Mouse (Mus musculus) kidney, adult 2 months (tissue): Measurements from ENCODE around the gene Ccdc88c. TPM values are rescaled to one million over a fixed set of nuclear protein-coding genes. Genes with fewer than 3 reads are reported as not detected.

Source experiments
- DNase-seq: peaks from one replicate; pipeline ENCODE4 v3.0.0; 2021
- H3K27ac ChIP-seq: fragments of 200-500 bp; 2 replicates; pipeline ENCODE4 v1.5.1; 2012; ENCODE audit warnings: low read depth, low read length, control low read depth, inconsistent platforms; ENCODE audit not compliant: insufficient read depth
- H3K27me3 ChIP-seq: fragments of 200-500 bp; replicated peaks from 2 replicates; pipeline ENCODE4 v1.6.1; 2012; ENCODE audit warnings: mild to moderate bottlenecking, moderate library complexity, low read length, inconsistent platforms; ENCODE audit not compliant: control insufficient read depth, insufficient read depth
- H3K36me3 ChIP-seq: fragments of 200-500 bp; 2 replicates; pipeline ENCODE4 v1.6.1; 2012; ENCODE audit warnings: mild to moderate bottlenecking, moderate library complexity, low read length, inconsistent platforms; ENCODE audit not compliant: control insufficient read depth, insufficient read depth
- H3K4me1 ChIP-seq: fragments of 200-500 bp; 2 replicates; pipeline ENCODE4 v1.6.1; 2011; ENCODE audit warnings: low read length; ENCODE audit not compliant: control insufficient read depth, insufficient read depth
- H3K4me3 ChIP-seq: fragments of 200-500 bp; 2 replicates; pipeline ENCODE4 v1.5.1; 2011; ENCODE audit warnings: mild to moderate bottlenecking, low read depth, low read length, control low read depth; ENCODE audit not compliant: insufficient read depth
- CTCF ChIP-seq: fragments of 200-500 bp; conservative IDR thresholded peaks from 2 replicates; pipeline ENCODE4 v1.5.1; 2011; ENCODE audit warnings: low read depth, mild to moderate bottlenecking, control low read depth, low read length, moderate library complexity, mixed read lengths; ENCODE audit not compliant: insufficient read depth, insufficient read length
- POLR2A ChIP-seq: fragments of 200-500 bp; IDR thresholded peaks from one replicate; pipeline ENCODE4 v1.6.1; 2011; ENCODE audit warnings: low read depth, low read length, control low read depth
- WGBS: fragments of 180-500 bp; shearing (Covaris S2); methylation state at CpG from one replicate; pipeline ENCODE4 v1.1.7; 2018; 5-methylcytosine and 5-hydroxymethylcytosine counted together
- polyA plus RNA-seq: library from polyadenylated mRNA; depleted of rRNA; stranded (reverse); fragments of >200 nt; gene quantifications from 2 replicates; pipeline ENCODE4 v1.2.3, GENCODE M21; 2012; rRNA removed

Gene Ccdc88c
- polyA plus RNA-seq, result 5.4 and 6.6 TPM in 2 replicates

- Histone ChIP-seq H3K4me1 (no peaks in the 10 kb centered on the region; the same call in 1 of the 2 replicates), H3K27ac (peak within 1 kb of the TSS; percentile 29; the same call in 1 of the 2 replicates), H3K27me3 (no peaks in the 10 kb centered on the region), H3K4me3 (peak within 1 kb of the TSS; percentile 65), H3K36me3 (no peaks in the 10 kb centered on the region)
- DNase-seq, result peak; percentile 90
- peak; percentile 61 for TF ChIP-seq CTCF
- TF ChIP-seq POLR2A, result no peak
- WGBS, result under 1% methylated on average over 52 of the region's 56 CpGs
These were observed at the start of gene Ccdc88c for GRCm38 (mm10) chr12:101028954-101029731. Ccdc88c (minus strand) TSS chr12:101029056.

DNA sequence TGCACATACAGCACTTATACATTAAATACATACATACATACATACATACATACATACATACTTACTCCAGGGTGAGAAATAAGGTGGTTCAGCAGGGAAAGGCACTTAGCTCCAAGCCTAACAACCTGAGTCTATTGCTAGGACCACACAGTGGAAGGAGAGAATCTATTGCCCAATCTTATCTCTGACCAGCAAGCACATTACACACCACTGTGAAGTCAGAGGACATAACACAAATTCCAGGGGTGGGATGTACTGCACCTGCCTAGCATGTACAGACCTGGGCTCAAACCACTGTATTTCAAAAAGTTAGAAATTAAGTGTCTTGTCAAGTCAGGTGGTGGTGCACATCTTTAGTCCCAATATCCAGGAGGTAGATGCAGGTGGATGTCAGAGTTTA is 49.1 kb upstream of the Ccdc88c start:
- no peak for DNase-seq
- Histone ChIP-seq H3K27ac (no peak overlapping the region), H3K4me3 (no peak overlapping the region), H3K36me3 (no peaks in the 10 kb centered on the region; the same call in 1 of the 2 replicates), H3K4me1 (peaks cover 15% of the 10 kb centered on the region), H3K27me3 (no peaks in the 10 kb centered on the region)
- TF ChIP-seq POLR2A (no peak), CTCF (no peak)

GRCm38 (mm10) chr12:101075433-101075832 is 46.6 kb upstream of the Ccdc88c start:
- peaks cover 9% of the 10 kb centered on the region; the same call in 1 of the 2 replicates for H3K4me1 ChIP-seq
- no peak overlapping the region for H3K27ac ChIP-seq
- no peaks in the 10 kb centered on the region for H3K27me3 ChIP-seq
- no peaks in the 10 kb centered on the region for H3K36me3 ChIP-seq
- 67% methylated on average over 3 of the region's 3 CpGs for WGBS
- no peak for DNase-seq
- TF ChIP-seq POLR2A (no peak), CTCF (no peak)
- H3K4me3 ChIP-seq, result no peak overlapping the region

- 81% methylated on average over 4 of the region's 4 CpGs for WGBS
- no peak overlapping the region for H3K4me3 ChIP-seq
- no peaks in the 10 kb centered on the region for H3K36me3 ChIP-seq
- H3K27ac ChIP-seq, result no peak overlapping the region
- peaks cover 9% of the 10 kb centered on the region; the same call in 1 of the 2 replicates for H3K4me1 ChIP-seq
- DNase-seq, result no peak
- TF ChIP-seq CTCF (no peak), POLR2A (no peak)
- H3K27me3 ChIP-seq, result no peaks in the 10 kb centered on the region
These were observed 46.1 kb upstream of the Ccdc88c start for GRCm38 (mm10) chr12:101074821-101075429.

- 70% methylated on average over 1 of the region's 1 CpGs for WGBS
These were observed 41.0 kb upstream of the Ccdc88c start for GRCm38 (mm10) chr12:101069813-101070212.

DNA sequence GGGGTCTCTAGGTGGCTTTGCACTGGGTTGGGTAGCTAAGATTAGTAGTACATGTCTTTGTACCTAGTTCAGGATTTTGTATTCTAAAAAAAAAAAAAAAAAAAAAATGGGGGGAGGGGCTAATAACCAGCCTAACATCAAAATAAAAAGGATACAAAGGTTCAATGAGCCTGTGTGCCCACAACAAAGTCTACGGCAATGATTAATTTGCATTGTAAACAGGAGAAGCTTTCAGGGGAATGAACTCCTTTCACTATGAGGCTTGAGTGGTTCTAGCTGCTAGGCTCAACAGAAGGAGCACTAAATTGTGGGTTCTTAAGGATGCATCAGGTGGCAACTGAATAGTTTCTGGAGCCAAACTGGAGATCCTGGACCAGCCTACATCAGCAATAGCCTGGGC is 37.5 kb upstream of the Ccdc88c start:
- Histone ChIP-seq H3K4me3 (no peak overlapping the region), H3K36me3 (peaks cover 3% of the 10 kb centered on the region; the same call in 1 of the 2 replicates), H3K27me3 (no peaks in the 10 kb centered on the region), H3K27ac (no peak overlapping the region), H3K4me1 (peaks cover 4% of the 10 kb centered on the region; the same call in 1 of the 2 replicates)
- peak; percentile 41 for DNase-seq
- no peak for TF ChIP-seq POLR2A
- no peak for TF ChIP-seq CTCF
- WGBS, result 42% methylated on average over 1 of the region's 1 CpGs

More at GRCm38 (mm10) chr12:101069813-101070212, 41.0 kb upstream of the Ccdc88c start:
- Histone ChIP-seq H3K36me3 (peaks cover 2% of the 10 kb centered on the region; the same call in 1 of the 2 replicates), H3K4me3 (no peak overlapping the region), H3K27ac (no peak overlapping the region), H3K27me3 (no peaks in the 10 kb centered on the region), H3K4me1 (peaks cover 4% of the 10 kb centered on the region; the same call in 1 of the 2 replicates)
- no peak for DNase-seq
- TF ChIP-seq CTCF, result no peak

DNA sequence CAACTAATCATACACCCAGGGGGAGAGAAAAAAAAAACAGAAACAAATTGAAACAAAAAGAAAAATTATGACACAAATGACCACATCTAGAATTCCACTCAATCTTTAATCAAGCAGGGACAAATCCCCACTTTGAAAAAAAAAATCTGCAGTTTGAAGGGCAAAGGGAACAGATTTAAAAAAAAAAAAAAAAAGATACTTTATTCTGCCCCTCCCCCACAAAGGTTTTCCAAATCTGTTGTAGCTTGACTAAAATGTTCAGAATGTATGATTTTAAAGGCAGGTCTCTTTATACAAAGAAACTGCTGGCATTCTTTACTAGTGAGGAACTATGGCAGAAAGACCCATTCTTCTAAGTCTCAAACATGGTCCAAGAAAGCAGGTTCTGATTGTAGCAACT is 11.1 kb upstream of the Ccdc88c start:
- Histone ChIP-seq H3K36me3 (peaks cover 13% of the 10 kb centered on the region), H3K4me3 (no peak overlapping the region), H3K27me3 (no peaks in the 10 kb centered on the region), H3K4me1 (no peaks in the 10 kb centered on the region; the same call in 1 of the 2 replicates), H3K27ac (no peak overlapping the region)
- no peak for TF ChIP-seq POLR2A
- no peak for TF ChIP-seq CTCF
- DNase-seq, result no peak
